Mouse (Mus musculus) kidney, adult 9 months (tissue): Measurements from ENCODE around the gene Treh.

Experiments used
- DNase-seq: peaks from one replicate; pipeline ENCODE4 v3.0.0; 2022

The Treh gene

GRCm38 (mm10) chr9:44717822-44718242 lies 44.8 kb downstream of the Treh start:
- peak; percentile 90 for DNase-seq

GRCm38 (mm10) chr9:44718937-44719631 lies 46.1 kb downstream of the Treh start:
- DNase-seq = no peak

GRCm38 (mm10) chr9:44719632-44720357 lies 46.8 kb downstream of the Treh start:
- DNase-seq = no peak

- DNase-seq = peak; percentile 36
Observed at GRCm38 (mm10) chr9:44720358-44721153, 47.5 kb downstream of the Treh start.

- peak; percentile 93 for DNase-seq
Observed at GRCm38 (mm10) chr9:44721154-44721876, 48.3 kb downstream of the Treh start.

DNA sequence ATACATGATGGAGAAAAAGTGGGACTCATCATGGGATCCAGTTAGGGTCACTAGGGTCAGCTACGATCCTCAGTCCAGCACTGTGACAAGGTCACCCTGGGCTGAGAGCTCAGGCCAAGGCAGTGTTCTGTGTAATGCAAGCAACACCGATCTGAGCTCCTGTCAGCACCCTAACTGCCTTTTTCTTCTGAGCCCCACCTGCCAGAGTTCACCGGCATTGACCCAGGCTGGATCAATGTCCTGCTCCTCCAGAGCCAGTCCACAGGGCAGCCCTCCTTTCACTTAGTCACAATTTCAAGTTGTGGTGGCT lies 48.8 kb downstream of the Treh start:
- DNase-seq = peak; percentile 24

- no peak for DNase-seq
Observed at GRCm38 (mm10) chr9:44722575-44722974, 49.5 kb downstream of the Treh start.

DNA sequence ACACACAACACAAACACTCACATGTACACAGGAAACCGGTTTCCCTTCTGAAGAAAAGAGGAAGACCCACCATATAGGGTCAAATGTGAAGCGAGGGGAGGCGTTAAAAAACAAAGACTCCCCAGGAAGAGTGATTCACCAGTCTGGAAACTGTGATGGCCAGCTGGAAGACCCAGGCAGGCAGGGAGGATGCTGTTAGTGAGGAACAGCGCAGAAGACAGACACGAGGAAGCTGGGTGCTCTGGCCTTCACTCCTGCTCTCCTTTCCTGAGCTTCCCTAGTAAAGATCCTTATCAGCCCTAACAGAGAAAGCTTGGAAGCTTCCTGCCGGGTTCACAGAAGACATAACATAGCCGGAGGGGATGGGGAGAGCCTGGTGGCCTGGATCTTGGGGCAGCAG lies 50.0 kb downstream of the Treh start:
- DNase-seq = peak; percentile 31

- peak; percentile 47 for DNase-seq
Observed at GRCm38 (mm10) chr9:44723521-44724041, 50.5 kb downstream of the Treh start.

DNA sequence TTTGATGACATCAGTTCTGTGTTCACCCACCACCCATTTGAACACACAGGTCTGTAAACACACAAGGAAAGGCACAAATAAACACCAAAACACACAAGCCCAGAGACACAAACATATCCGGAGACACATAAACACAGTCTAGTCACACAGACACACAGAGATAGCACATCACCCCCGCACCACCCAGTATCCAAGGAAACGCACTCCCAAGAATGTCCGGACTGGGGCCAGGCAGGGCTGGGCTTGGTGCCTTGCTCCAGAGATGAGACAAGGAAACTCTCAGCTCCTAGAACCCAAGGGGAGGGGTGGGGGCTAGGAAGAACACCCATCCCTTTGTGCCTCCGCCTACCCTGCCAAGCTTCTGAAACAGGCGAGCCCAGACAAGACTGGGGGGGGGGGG lies 51.2 kb downstream of the Treh start:
- DNase-seq = peak; percentile 52

DNA sequence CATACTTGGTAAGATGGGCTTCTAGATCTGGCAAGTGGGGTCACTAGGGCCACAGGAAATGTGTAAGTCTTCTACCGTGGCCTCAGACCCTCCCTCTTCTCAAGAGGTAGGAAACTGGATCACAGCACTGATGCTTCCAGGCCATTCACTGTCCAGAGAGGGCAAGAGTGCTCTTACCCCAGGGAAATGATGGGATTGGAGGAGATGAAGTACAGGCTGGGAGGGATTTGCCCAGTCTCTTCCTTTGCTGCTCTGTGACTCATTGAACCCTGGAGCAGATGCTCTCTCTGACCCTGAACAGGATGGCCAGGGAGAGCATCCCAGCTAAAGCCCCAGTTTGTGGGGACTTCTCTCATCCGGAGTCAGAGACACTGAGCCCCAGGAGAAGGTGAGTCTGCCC lies 51.6 kb downstream of the Treh start:
- DNase-seq = no peak

GRCm38 (mm10) chr9:44726431-44727146 lies 53.6 kb downstream of the Treh start:
- peak; percentile 79 for DNase-seq

GRCm38 (mm10) chr9:44727441-44727840 lies 54.4 kb downstream of the Treh start:
- DNase-seq = no peak

- DNase-seq = no peak
Observed at GRCm38 (mm10) chr9:44732130-44732549, 59.1 kb downstream of the Treh start.

- no peak for DNase-seq
Observed at GRCm38 (mm10) chr9:44732921-44733530, 60.0 kb downstream of the Treh start.

- DNase-seq = peak; percentile 42
Observed at GRCm38 (mm10) chr9:44733671-44734523, 60.9 kb downstream of the Treh start.

DNA sequence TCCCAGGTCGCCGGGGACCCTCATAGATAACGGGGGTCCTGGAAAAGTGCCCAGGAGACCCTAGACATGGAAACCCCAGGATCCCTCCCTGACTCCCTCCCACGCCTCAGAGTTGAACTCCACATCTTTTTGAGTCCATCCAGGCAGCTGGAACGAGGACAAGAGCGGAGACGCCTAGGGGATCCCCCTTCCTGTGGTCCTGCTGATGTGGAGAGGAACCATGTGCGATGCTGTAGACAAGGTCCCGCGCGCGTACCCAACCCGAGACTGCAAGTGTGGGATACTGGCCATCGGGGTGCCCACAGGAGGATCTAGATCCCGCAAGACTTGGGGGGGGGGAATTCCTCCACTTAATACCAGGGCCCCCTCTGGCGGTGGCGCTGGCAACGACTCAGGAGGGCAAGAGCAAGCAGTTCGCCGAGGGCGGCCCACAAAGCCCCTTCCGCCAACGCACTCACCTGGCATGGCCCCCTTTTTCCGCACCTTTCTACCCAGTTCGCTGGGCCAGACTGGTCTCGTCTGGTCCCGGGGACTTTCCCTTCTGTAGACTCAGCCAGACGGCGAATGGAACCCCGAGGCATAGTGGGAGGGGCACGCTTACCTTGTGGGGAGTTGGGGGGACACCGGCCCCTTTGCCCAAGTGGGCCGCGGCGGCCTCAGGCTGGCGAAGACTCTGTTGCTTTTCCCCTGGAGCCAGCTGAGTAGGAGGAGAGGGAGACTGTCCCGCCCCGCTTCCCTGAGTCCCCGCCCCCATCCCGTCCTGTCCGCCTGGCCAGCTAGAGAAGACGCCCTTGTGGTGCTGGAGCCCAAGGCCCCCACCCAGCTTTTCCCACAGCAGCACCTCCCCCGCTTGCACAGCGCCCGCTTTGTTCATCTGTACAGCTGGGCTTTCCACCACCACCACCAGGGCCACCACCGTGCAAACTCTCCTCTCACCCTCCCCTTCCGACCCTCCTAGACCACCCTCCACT lies 61.8 kb downstream of the Treh start, which contains the start of gene Phldb1:
Gene Phldb1 (minus strand): TSS at position 675 of the 971 bp plus-strand sequence.
- DNase-seq = peak; percentile 76

GRCm38 (mm10) chr9:44735886-44736285 lies 62.9 kb downstream of the Treh start:
- DNase-seq = peak; percentile 23
